In genomic region chr4:126097711-126098253, GRCm38 (mm10) we compare ENCODE assay signal across 18 mouse cellular contexts. TPM values are rescaled to one million over a fixed set of nuclear protein-coding genes. Genes with fewer than 3 reads are reported as not detected.
DNase-seq lines count a peak whose midpoint lies in the region; ATAC-seq lines count a peak whose summit lies in the region.
"Had no signal": no experiment of that assay in that cellular context is flagged by ENCODE, and none has a peak within 500 bp of the region (broad histone marks: within the 10 kb centered on the region; RNA-seq: fewer than 3 reads in every experiment).

No protein-coding gene starts in this region.

- H3K27ac ChIP-seq in midbrain, embryonic 11.5 days (ENCODE audit: low read depth, low read length): no peak overlapping the region
- no peak overlapping the region for H3K27ac ChIP-seq in midbrain, embryonic 16.5 days (ENCODE audit: low read length)
- peak overlapping the region; percentile 15; the same call in 1 of the 2 replicates for H3K27ac ChIP-seq in liver, embryonic 16.5 days (ENCODE audit: low read length)
- H3K27ac ChIP-seq: lung, embryonic 15.5 days; stomach, embryonic 15.5 days had no signal

- no peak overlapping the region for H3K4me2 ChIP-seq in midbrain, embryonic 11.5 days
- H3K4me2 ChIP-seq in midbrain, embryonic 16.5 days (ENCODE audit: low read length): no peak overlapping the region
- peak overlapping the region; percentile 86; the same call in 1 of the 2 replicates for H3K4me2 ChIP-seq in liver, embryonic 16.5 days (ENCODE audit: low read depth, low read length)

- WGBS in midbrain, embryonic 11.5 days: 96% methylated on average over 20 of the region's 20 CpGs
- 97% methylated on average over 20 of the region's 20 CpGs for WGBS in midbrain, embryonic 16.5 days
- 85% methylated on average over 20 of the region's 20 CpGs for WGBS in liver, embryonic 16.5 days (ENCODE audit: insufficient replicate concordance)

- H3K9me3 ChIP-seq in midbrain, embryonic 11.5 days (ENCODE audit: control insufficient read depth, low read length): no peaks in the 10 kb centered on the region
- H3K9me3 ChIP-seq in midbrain, embryonic 16.5 days (replicated peaks; ENCODE audit: control insufficient read depth, low read length, poor library complexity, severe bottlenecking): no peaks in the 10 kb centered on the region
- H3K9me3 ChIP-seq in liver, embryonic 16.5 days (replicated peaks; ENCODE audit: control insufficient read depth, low read length): no peaks in the 10 kb centered on the region
- H3K9me3 ChIP-seq: heart, embryonic 10.5 days; hindbrain, embryonic 13.5 days; lung, embryonic 15.5 days; midbrain, embryonic 12.5 days; stomach, embryonic 15.5 days had no signal

- H3K9ac ChIP-seq in midbrain, embryonic 11.5 days (ENCODE audit: low read length): no peak overlapping the region
- H3K9ac ChIP-seq in midbrain, embryonic 16.5 days (ENCODE audit: low read depth, low read length): no peak overlapping the region
- no peak overlapping the region for H3K9ac ChIP-seq in liver, embryonic 16.5 days (ENCODE audit: low read depth, low read length)

- peak; percentile 30 for DNase-seq in adrenal gland, adult 2 months
- DNase-seq in adrenal gland, adult 18-20 months (ENCODE audit: low spot score in 2 of 2): no peak
- peak; percentile 91 for DNase-seq in heart, adult 11 months
- no peak for DNase-seq in heart, postnatal 14 days
- peak; percentile 66 for DNase-seq in midbrain, embryonic 11.5 days (ENCODE audit: low spot score, missing footprints)
- DNase-seq in T-cell, adult 2 months (ENCODE audit: low spot score): no peak
- DNase-seq: cerebellum, adult 18-20 months; gastrocnemius, postnatal 10 days; kidney, adult 11 months; kidney, postnatal 36 days had no signal

- peaks cover 3% of the 10 kb centered on the region; the same call in 1 of the 2 replicates for H3K4me1 ChIP-seq in midbrain, embryonic 11.5 days (ENCODE audit: control insufficient read depth, insufficient read depth, low read length)
- H3K4me1 ChIP-seq in midbrain, embryonic 16.5 days (ENCODE audit: control insufficient read depth, insufficient read depth, low read length): peaks cover 12% of the 10 kb centered on the region
- H3K4me1 ChIP-seq in liver, embryonic 16.5 days (ENCODE audit: control insufficient read depth, low read depth, low read length): peaks cover 47% of the 10 kb centered on the region

- intact Hi-C loops in heart, postnatal 14 days (cut with DNase I): no loop called here

- H3K4me3 ChIP-seq in midbrain, embryonic 11.5 days (ENCODE audit: low read depth, low read length): no peak overlapping the region
- no peak overlapping the region for H3K4me3 ChIP-seq in midbrain, embryonic 16.5 days (ENCODE audit: low read depth, low read length)
- no peak overlapping the region for H3K4me3 ChIP-seq in liver, embryonic 16.5 days (ENCODE audit: low read depth, low read length)

- no peaks in the 10 kb centered on the region for H3K27me3 ChIP-seq in midbrain, embryonic 11.5 days (ENCODE audit: control insufficient read depth, insufficient read depth, low read length)
- no peaks in the 10 kb centered on the region for H3K27me3 ChIP-seq in midbrain, embryonic 16.5 days (ENCODE audit: control insufficient read depth, insufficient read depth, low read depth, low read length)
- H3K27me3 ChIP-seq in liver, embryonic 16.5 days (ENCODE audit: control insufficient read depth, insufficient read depth, low read depth, low read length): no peaks in the 10 kb centered on the region
- H3K27me3 ChIP-seq: hindbrain, embryonic 13.5 days; lung, embryonic 15.5 days; midbrain, embryonic 12.5 days; stomach, embryonic 15.5 days had no signal

- no peaks in the 10 kb centered on the region for H3K36me3 ChIP-seq in midbrain, embryonic 11.5 days (ENCODE audit: control insufficient read depth, insufficient read depth, low read length)
- H3K36me3 ChIP-seq in midbrain, embryonic 16.5 days (ENCODE audit: control insufficient read depth, insufficient read depth, low read length): 0 out of 2 replicates have a peak, but pooled peaks cover 2% of the 10 kb centered on the region
- no peaks in the 10 kb centered on the region for H3K36me3 ChIP-seq in liver, embryonic 16.5 days (ENCODE audit: control insufficient read depth, insufficient read depth)
- H3K36me3 ChIP-seq: stomach, embryonic 15.5 days had no signal

- no peak for ATAC-seq in midbrain, embryonic 11.5 days (ENCODE audit: low FRiP score)
- no peak for ATAC-seq in midbrain, embryonic 16.5 days
- no peak for ATAC-seq in liver, embryonic 16.5 days (ENCODE audit: low read depth)
- ATAC-seq: forebrain, embryonic 16.5 days had no signal

RNA-seq across cellular contexts. Expression of gene Lsm10, which starts 1.4 kb away (rescaled TPM):
- 10 to 100 TPM; 23.4 to 30.7 TPM for total RNA-seq in adrenal gland, adult 2 months (2021)
- 29.3 and 32.5 TPM in 2 replicates for polyA plus RNA-seq in adrenal gland, adult 2 months (2012; rRNA removed)
- total RNA-seq in adrenal gland, adult 18-20 months (2021): 10 to 100 TPM; 18.7 to 25.2 TPM
- 10 to 100 TPM in 1 of 2 experiments, 1 to 10 TPM in 1; 9.2 to 12.8 TPM for total RNA-seq in heart, postnatal 14 days (2021)
- 40.8 and 45.7 TPM in 2 replicates for polyA plus RNA-seq in midbrain, embryonic 11.5 days (2014; fragmentation: Nextera tagmentation; extraction: Ambion mirVana)
- polyA plus RNA-seq in midbrain, embryonic 16.5 days (2015; fragmentation: Nextera tagmentation; extraction: Ambion mirVana): 55.1 and 63.5 TPM in 2 replicates
- 23.3 and 25.3 TPM in 2 replicates for polyA plus RNA-seq in liver, embryonic 16.5 days (2015; fragmentation: Nextera tagmentation; extraction: Ambion mirVana)

RNA-seq across cellular contexts. Expression of gene Stk40, which starts 6.0 kb away (rescaled TPM):
- total RNA-seq in adrenal gland, adult 2 months (2021): 10 to 100 TPM; 43.0 to 56.0 TPM
- 33.2 and 33.5 TPM in 2 replicates for polyA plus RNA-seq in adrenal gland, adult 2 months (2012; rRNA removed)
- total RNA-seq in adrenal gland, adult 18-20 months (2021): 10 to 100 TPM; 63.0 to 77.6 TPM
- total RNA-seq in heart, postnatal 14 days (2021): 10 to 100 TPM; 28.0 to 29.5 TPM
- polyA plus RNA-seq in midbrain, embryonic 11.5 days (2014; fragmentation: Nextera tagmentation; extraction: Ambion mirVana): 20.8 and 25.4 TPM in 2 replicates
- polyA plus RNA-seq in midbrain, embryonic 16.5 days (2015; fragmentation: Nextera tagmentation; extraction: Ambion mirVana): 27.1 and 31.1 TPM in 2 replicates
- polyA plus RNA-seq in liver, embryonic 16.5 days (2015; fragmentation: Nextera tagmentation; extraction: Ambion mirVana): 12.7 and 12.9 TPM in 2 replicates

RNA-seq across cellular contexts. Expression of gene Oscp1, which starts 39.4 kb away (rescaled TPM):
- 10 to 100 TPM in 1 of 2 experiments, 1 to 10 TPM in 1; 9.5 to 10.9 TPM for total RNA-seq in adrenal gland, adult 2 months (2021)
- 1.6 and 2.1 TPM in 2 replicates for polyA plus RNA-seq in adrenal gland, adult 2 months (2012; rRNA removed)
- total RNA-seq in adrenal gland, adult 18-20 months (2021): 10 to 100 TPM in 1 of 2 experiments, 1 to 10 TPM in 1; 7.2 to 10.6 TPM
- 1 to 10 TPM; 1.8 to 2.4 TPM for total RNA-seq in heart, postnatal 14 days (2021)
- polyA plus RNA-seq in midbrain, embryonic 11.5 days (2014; fragmentation: Nextera tagmentation; extraction: Ambion mirVana): 22.5 and 25.9 TPM in 2 replicates
- 40.0 and 48.5 TPM in 2 replicates for polyA plus RNA-seq in midbrain, embryonic 16.5 days (2015; fragmentation: Nextera tagmentation; extraction: Ambion mirVana)
- polyA plus RNA-seq in liver, embryonic 16.5 days (2015; fragmentation: Nextera tagmentation; extraction: Ambion mirVana): 1.4 TPM in 2 replicates

RNA-seq across cellular contexts. Expression of gene Eva1b, which starts 49.8 kb away (rescaled TPM):
- 10 to 100 TPM; 13.3 to 35.0 TPM for total RNA-seq in adrenal gland, adult 2 months (2021)
- 111 and 156 TPM in 2 replicates for polyA plus RNA-seq in adrenal gland, adult 2 months (2012; rRNA removed)
- 10 to 100 TPM; 13.3 to 13.8 TPM for total RNA-seq in adrenal gland, adult 18-20 months (2021)
- total RNA-seq in heart, postnatal 14 days (2021): 10 to 100 TPM; 23.3 to 24.9 TPM
- 22.4 and 24.8 TPM in 2 replicates for polyA plus RNA-seq in midbrain, embryonic 11.5 days (2014; fragmentation: Nextera tagmentation; extraction: Ambion mirVana)
- polyA plus RNA-seq in midbrain, embryonic 16.5 days (2015; fragmentation: Nextera tagmentation; extraction: Ambion mirVana): 7.9 and 10.0 TPM in 2 replicates
- 11.6 and 13.0 TPM in 2 replicates for polyA plus RNA-seq in liver, embryonic 16.5 days (2015; fragmentation: Nextera tagmentation; extraction: Ambion mirVana)

RNA-seq across cellular contexts. Expression of gene Mrps15, which starts 51.1 kb away (rescaled TPM):
- total RNA-seq in adrenal gland, adult 2 months (2021): 100 to 1,000 TPM in 1 of 2 experiments, 10 to 100 TPM in 1; 77.2 to 112 TPM
- polyA plus RNA-seq in adrenal gland, adult 2 months (2012; rRNA removed): 196 TPM in 2 replicates
- total RNA-seq in adrenal gland, adult 18-20 months (2021): 10 to 100 TPM; 85.5 to 99.2 TPM
- total RNA-seq in heart, postnatal 14 days (2021): 10 to 100 TPM; 65.6 to 66.3 TPM
- 140 and 155 TPM in 2 replicates for polyA plus RNA-seq in midbrain, embryonic 11.5 days (2014; fragmentation: Nextera tagmentation; extraction: Ambion mirVana)
- 128 and 131 TPM in 2 replicates for polyA plus RNA-seq in midbrain, embryonic 16.5 days (2015; fragmentation: Nextera tagmentation; extraction: Ambion mirVana)
- 65.7 and 69.9 TPM in 2 replicates for polyA plus RNA-seq in liver, embryonic 16.5 days (2015; fragmentation: Nextera tagmentation; extraction: Ambion mirVana)

Comparison
In these comparisons a context has a peak if more than half of its experiments do, and no peak if none do; other contexts are left out.
1. DNase-seq: peak in adrenal gland, adult 2 months (single experiment), heart, adult 11 months (single experiment) and midbrain, embryonic 11.5 days (single experiment); none in adrenal gland, adult 18-20 months (0 of 2), heart, postnatal 14 days (0 of 2) and T-cell, adult 2 months (single experiment).